Mouse (Mus musculus) liver, embryonic 14.5 days (tissue): ENCODE results near the gene Cib3.

Experiments used
- CTCF ChIP-seq: IDR thresholded peaks from 2 replicates; pipeline ENCODE4 v1.5.1; 2016; ENCODE audit warnings: antibody characterized with exemption, low read depth, control low read depth
- EP300 ChIP-seq: IDR thresholded peaks from 2 replicates; pipeline ENCODE4 v1.6.1; 2016; ENCODE audit warnings: antibody characterized with exemption, low read depth

GRCm38 (mm10) chr8:72222656-72223055 is 10.0 kb upstream of the Cib3 start:
- TF ChIP-seq CTCF (no peak), EP300 (no peak)
